9 mouse cellular contexts compared by ENCODE assay signal in the genomic region with DNA sequence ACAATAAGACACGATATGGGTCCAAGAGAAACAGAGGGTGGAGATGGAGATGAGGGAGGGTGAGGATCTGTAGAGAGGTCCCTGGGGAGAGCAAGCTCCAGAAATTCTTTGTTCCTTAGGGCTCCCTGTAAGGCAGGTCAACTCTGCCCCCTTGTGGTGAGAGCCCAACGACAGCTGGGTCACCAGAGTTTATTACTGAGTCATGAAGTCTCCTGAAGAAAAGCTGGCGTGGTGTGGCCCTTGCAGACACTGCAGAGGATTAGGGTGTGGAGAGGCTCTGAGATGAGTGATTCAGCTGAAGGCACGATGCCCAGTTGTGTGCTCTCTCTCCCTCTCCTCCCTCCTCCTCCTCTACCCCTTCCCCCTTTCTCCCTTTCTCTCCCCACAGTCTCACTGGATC. TPM values are rescaled to one million over a fixed set of nuclear protein-coding genes. Genes with fewer than 3 reads are reported as not detected.
A peak's percentile ranks its signal among the peaks of the same experiment; 100 is the strongest.
DNase-seq lines count a peak whose midpoint lies in the region; ATAC-seq and TF ChIP-seq lines count a peak whose summit lies in the region.
"Had no signal": no experiment of that assay in that cellular context is flagged by ENCODE, and none has a peak within 500 bp of the region (broad histone marks: within the 10 kb centered on the region; RNA-seq: fewer than 3 reads in every experiment).

No protein-coding gene starts in this region.

- H3K27me3 ChIP-seq in neural tube, embryonic 15.5 days (replicated peaks), result no peaks in the 10 kb centered on the region; the same call in 1 of the 2 replicates
- H3K27me3 ChIP-seq in limb, embryonic 11.5 days (ENCODE audit: control insufficient read depth, insufficient read depth, low read length), result no peaks in the 10 kb centered on the region

- ATAC-seq in neural tube, embryonic 15.5 days (ENCODE audit: low FRiP score), result no peak
- no peak for ATAC-seq in limb, embryonic 11.5 days (ENCODE audit: insufficient number of reproducible peaks, low FRiP score, low TSS enrichment, low read depth)

- TF ChIP-seq POLR2A in olfactory bulb, adult 2 months (IDR thresholded peaks at IDR 0.05; ENCODE audit: insufficient read depth, low read depth, low read length), result no peak

- peak; percentile 77 for DNase-seq in neural tube, embryonic 10.5 days (ENCODE audit: extremely low spot score, low spot score)
- peak; percentile 60 for DNase-seq in cerebellum, adult 9-11 months
- peak; percentile 84 to 85 for DNase-seq in frontal cortex, postnatal 36 days (ENCODE audit: low spot score in 2 of 2)
- peak; percentile 82 for DNase-seq in kidney, adult 18-20 months
- peak; percentile 88 for DNase-seq in limb, embryonic 11.5 days (ENCODE audit: low spot score)
- peak; percentile 68 for DNase-seq in testis, postnatal 14 days (ENCODE audit: low spot score)

- H3K36me3 ChIP-seq in neural tube, embryonic 15.5 days, result no peaks in the 10 kb centered on the region
- H3K36me3 ChIP-seq in limb, embryonic 11.5 days (ENCODE audit: control insufficient read depth, insufficient read depth, low read length), result no peaks in the 10 kb centered on the region

- H3K9ac ChIP-seq in neural tube, embryonic 15.5 days (replicated peaks), result no peak overlapping the region
- H3K9ac ChIP-seq in limb, embryonic 11.5 days (ENCODE audit: low read length), result no peak overlapping the region

- H3K27ac ChIP-seq in neural tube, embryonic 15.5 days (replicated peaks), result no peak overlapping the region
- H3K27ac ChIP-seq in limb, embryonic 11.5 days (replicated peaks; ENCODE audit: low read depth, low read length), result no peak overlapping the region
- H3K27ac ChIP-seq in olfactory bulb, adult 2 months (ENCODE audit: insufficient read depth, low read depth, low read length), result no peak overlapping the region

- WGBS in neural tube, embryonic 15.5 days, result 7% methylated on average over 4 of the region's 4 CpGs
- 8% methylated on average over 4 of the region's 4 CpGs for WGBS in limb, embryonic 11.5 days
- 4% methylated on average over 4 of the region's 4 CpGs for WGBS in olfactory bulb, adult 2 months

- H3K4me2 ChIP-seq in neural tube, embryonic 15.5 days, result no peak overlapping the region
- H3K4me2 ChIP-seq in limb, embryonic 11.5 days (ENCODE audit: low read depth, severe bottlenecking), result no peak overlapping the region

- H3K4me1 ChIP-seq in neural tube, embryonic 15.5 days, result no peaks in the 10 kb centered on the region
- H3K4me1 ChIP-seq in limb, embryonic 11.5 days (ENCODE audit: control insufficient read depth, insufficient read depth, low read length), result no peaks in the 10 kb centered on the region
- H3K4me1 ChIP-seq in olfactory bulb, adult 2 months (ENCODE audit: control insufficient read depth, insufficient read depth, low read length), result no peaks in the 10 kb centered on the region

- no peaks in the 10 kb centered on the region for H3K9me3 ChIP-seq in neural tube, embryonic 15.5 days (replicated peaks)
- no peaks in the 10 kb centered on the region for H3K9me3 ChIP-seq in limb, embryonic 11.5 days (ENCODE audit: control insufficient read depth, low read length)

- H3K4me3 ChIP-seq in neural tube, embryonic 15.5 days (replicated peaks), result no peak overlapping the region
- H3K4me3 ChIP-seq in limb, embryonic 11.5 days (ENCODE audit: low read depth, low read length), result no peak overlapping the region
- H3K4me3 ChIP-seq in olfactory bulb, adult 2 months (ENCODE audit: insufficient read depth, low read depth, low read length), result no peak overlapping the region
- H3K4me3 ChIP-seq: erythroblast, embryonic 14.5 days had no signal

- peak; percentile 68 for TF ChIP-seq CTCF in olfactory bulb, adult 2 months (IDR thresholded peaks at IDR 0.05; ENCODE audit: insufficient read depth, low read depth, low read length)

RNA-seq across cellular contexts. Expression of gene Cd7, which starts 2.0 kb away (rescaled TPM):
- 5.2 TPM in 1 of 2 replicates, not detected in the other for polyA plus RNA-seq in neural tube, embryonic 15.5 days (2015; fragmentation: Nextera tagmentation; extraction: Ambion mirVana)
- polyA plus RNA-seq in limb, embryonic 11.5 days (2014; fragmentation: Nextera tagmentation; extraction: Ambion mirVana), result 0.47 TPM in 1 of 2 replicates, not detected in the other
- not detected in 2 replicates for polyA plus RNA-seq in olfactory bulb, adult 2 months (2012; ENCODE audit: insufficient read depth, insufficient read length, low replicate concordance, missing spikeins)
- polyA plus RNA-seq: erythroblast, embryonic 14.5 days had no signal

RNA-seq across cellular contexts. Expression of gene Sectm1b, which starts 22.2 kb away (rescaled TPM):
- not detected in 2 replicates for polyA plus RNA-seq in neural tube, embryonic 15.5 days (2015; fragmentation: Nextera tagmentation; extraction: Ambion mirVana)
- polyA plus RNA-seq in limb, embryonic 11.5 days (2014; fragmentation: Nextera tagmentation; extraction: Ambion mirVana), result not detected in 2 replicates
- polyA plus RNA-seq in olfactory bulb, adult 2 months (2012; ENCODE audit: insufficient read depth, insufficient read length, low replicate concordance, missing spikeins), result not detected in 2 replicates
- polyA plus RNA-seq: erythroblast, embryonic 14.5 days had no signal

RNA-seq across cellular contexts. Expression of gene Sectm1a, which starts 39.8 kb away (rescaled TPM):
- 0.98 TPM in 1 of 2 replicates, not detected in the other for polyA plus RNA-seq in neural tube, embryonic 15.5 days (2015; fragmentation: Nextera tagmentation; extraction: Ambion mirVana)
- not detected in 2 replicates for polyA plus RNA-seq in limb, embryonic 11.5 days (2014; fragmentation: Nextera tagmentation; extraction: Ambion mirVana)
- not detected in 2 replicates for polyA plus RNA-seq in olfactory bulb, adult 2 months (2012; ENCODE audit: insufficient read depth, insufficient read length, low replicate concordance, missing spikeins)
- polyA plus RNA-seq: erythroblast, embryonic 14.5 days had no signal

RNA-seq across cellular contexts. Expression of gene Csnk1d, which starts 50.1 kb away (rescaled TPM):
- polyA plus RNA-seq in neural tube, embryonic 15.5 days (2015; fragmentation: Nextera tagmentation; extraction: Ambion mirVana), result 126 and 130 TPM in 2 replicates
- 67.1 and 84.5 TPM in 2 replicates for polyA plus RNA-seq in limb, embryonic 11.5 days (2014; fragmentation: Nextera tagmentation; extraction: Ambion mirVana)
- polyA plus RNA-seq in olfactory bulb, adult 2 months (2012; ENCODE audit: insufficient read depth, insufficient read length, low replicate concordance, missing spikeins), result not detected in 2 replicates
